Mouse (Mus musculus) fibroblast of lung, adult 2 months (primary cell): ENCODE measurements around the gene Sertad4.

Source experiments
- DNase-seq: peaks from one replicate; pipeline ENCODE4 v3.0.0-alpha.2; 2011; ENCODE audit warnings: low read depth

Sertad4 gene

GRCm38 (mm10) chr1:192806168-192807157 is 49.1 kb downstream of the Sertad4 start:
- peak; percentile 76 for DNase-seq

DNA sequence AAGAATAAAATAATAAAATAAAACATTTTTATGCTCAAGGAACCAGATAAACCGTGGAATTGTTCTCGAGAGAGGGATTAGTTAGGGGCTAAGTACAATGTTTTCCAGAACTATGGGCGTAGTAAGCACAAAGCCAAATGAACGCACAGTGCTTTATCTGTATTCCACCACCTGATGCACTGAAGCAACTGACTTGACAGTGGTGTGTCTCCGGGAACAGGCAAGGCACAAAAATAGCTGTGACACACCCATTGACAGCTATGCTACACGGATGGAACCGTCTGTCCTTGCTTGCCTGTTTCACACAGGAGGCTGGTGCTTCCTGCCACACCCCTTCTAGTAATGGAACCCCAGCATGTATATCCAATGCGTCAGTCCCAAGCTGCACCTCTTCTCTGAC is 55.2 kb downstream of the Sertad4 start:
- DNase-seq = no peak

DNA sequence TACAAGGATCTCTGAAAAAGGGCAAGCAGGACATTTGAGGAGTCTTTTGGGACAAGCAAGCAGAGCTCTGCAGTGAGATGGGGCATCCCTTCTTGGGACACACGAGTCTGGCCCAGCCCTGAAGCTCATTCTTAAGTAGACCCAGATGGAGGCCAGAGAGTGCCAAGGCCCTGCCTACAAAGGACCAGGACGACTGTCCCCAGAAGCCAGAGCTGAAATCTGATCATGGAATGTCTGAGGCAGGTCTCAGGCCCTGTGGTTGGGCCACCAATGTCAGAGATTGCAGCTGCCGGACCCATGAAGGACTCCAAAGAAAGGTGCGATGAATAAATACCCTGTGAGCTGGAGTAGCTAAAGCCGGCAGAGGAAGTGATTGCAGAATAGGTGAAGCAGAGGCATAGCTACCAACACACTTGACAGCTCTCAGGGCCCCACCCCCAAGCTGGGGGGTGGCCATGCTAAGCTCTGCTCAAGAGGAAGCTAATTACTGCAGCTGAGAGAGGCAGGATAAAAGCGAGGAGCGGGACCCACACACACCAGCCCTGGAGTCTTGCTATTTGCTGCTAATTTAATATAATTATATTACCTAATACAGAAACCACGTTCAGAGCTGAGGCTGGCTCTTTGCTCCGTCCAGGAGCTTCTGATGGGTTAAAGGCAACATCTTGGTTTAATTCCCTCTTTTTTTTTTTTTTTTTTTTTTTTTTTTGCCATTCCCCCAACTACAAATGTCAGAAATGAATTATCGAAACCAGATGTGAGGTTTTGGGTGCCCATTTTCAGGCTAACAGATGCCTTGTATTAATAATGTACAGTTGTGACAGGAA is 56.2 kb downstream of the Sertad4 start:
- DNase-seq = peak; percentile 59

GRCm38 (mm10) chr1:192798212-192799164 is 57.1 kb downstream of the Sertad4 start:
- peak; percentile 98 for DNase-seq

DNA sequence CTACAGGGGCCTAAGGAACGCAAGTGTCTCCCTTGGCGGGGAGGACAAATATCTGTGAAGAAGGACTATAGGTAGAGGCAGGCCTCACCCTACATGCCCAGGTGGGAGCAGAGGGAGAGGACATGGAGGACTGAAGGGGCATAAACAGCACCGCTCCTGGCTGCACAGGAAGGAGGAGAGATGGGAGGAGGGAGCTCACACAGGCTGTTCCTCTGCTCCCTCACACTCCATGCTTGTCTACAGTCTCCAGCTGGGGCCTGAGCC is 58.6 kb downstream of the Sertad4 start:
- DNase-seq = no peak

DNA sequence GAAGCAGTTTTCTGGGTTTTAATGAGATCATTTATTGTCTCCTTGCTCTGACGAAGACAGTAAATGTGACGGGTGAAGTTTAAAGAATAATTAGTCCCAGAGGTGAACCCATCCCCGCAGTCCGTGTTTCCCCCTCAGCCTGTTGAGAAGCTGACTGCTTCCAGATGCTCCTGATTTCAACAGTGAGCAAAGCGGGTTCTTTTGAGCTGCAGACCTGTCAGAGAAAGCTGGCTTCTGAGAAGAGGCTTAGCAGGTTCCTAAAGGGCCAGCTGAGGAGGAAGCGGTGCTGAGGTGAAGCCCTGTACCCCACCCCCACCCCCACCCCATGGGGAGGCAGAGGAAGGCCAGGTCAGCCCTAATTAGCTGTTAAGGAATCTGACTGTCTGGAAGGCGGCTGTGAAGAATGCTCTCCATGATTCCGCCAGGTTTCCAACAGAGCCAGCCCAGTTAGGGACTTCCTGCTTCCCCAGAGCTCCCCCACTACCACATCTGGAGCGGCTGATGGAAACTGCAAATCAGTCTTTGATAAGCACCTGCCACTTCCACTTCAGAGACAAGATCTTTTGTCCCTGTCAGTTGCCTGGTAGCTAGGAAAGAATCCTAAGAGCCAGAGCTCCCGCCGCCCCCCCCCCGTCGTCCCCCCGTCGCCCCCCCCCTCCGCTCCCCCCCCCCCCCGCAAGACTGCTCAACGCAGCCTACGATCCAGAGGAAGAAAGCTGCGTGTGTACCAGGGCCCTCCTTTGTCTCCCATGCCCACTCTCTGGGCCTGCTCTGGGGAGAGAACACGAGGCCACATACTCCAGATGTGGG is 59.1 kb downstream of the Sertad4 start:
- DNase-seq = no peak

DNA sequence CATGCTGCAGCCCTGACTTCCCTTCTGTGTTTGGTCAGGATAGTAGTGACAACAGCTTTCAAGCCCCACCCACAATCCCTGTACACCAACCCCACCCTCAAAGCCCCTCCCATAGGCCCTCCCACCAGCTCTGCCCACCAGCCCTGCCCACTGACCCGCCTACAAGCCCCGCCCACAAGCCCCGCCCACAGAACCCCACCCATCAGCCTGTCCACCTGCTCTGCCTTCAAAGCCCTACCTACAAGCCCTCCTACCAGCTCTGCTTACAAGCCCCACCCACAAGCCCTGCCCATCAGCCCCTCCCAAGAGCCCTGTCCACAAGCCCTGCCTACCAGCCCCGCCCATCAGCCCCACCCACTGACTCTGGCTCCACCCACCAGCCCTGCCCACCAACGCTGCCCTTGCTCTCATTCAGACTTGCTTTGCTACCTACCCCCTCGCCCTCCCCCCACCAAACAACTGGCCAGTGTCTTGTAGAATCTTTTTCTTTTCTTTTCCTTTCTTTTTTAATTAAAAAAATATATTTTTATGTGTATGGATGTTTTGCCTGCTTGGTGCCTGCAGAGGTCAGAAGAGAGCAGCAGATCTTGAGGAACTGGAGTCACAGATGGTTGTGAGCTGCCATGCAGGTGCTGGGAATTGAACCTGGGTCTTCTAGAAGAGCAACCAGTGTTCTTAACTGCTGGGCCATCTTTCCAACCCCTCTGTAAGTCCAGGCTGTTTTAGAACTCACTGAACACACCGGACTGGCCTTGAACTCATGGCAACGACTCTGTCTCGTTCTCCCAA is 60.4 kb downstream of the Sertad4 start:
- no peak for DNase-seq
